Mouse (Mus musculus) cerebellum, postnatal 4 days (tissue): ENCODE measurements around the gene Olfr315.
"Not testable (repeated sequence)": the region's sequence is repeated elsewhere in the genome, so short reads cannot be mapped to it uniquely, and the experiment has no call there.

ENCODE experiments used
- DNase-seq, 2 experiments: peaks; one replicate each; pipeline ENCODE4 v3.0.0; 2022; ENCODE audit warnings: low spot score in 2 of 2, mixed read lengths in 1 of 2

Olfr315 gene

GRCm38 (mm10) chr11:58815676-58816075 is 42.7 kb downstream of the Olfr315 start:
- no peak for DNase-seq

- not testable (repeated sequence) for DNase-seq
Measured at GRCm38 (mm10) chr11:58828937-58829336, 55.9 kb downstream of the Olfr315 start, which contains the start of gene Olfr312. Gene Olfr312, plus strand, starts transcription at chr11:58829237.

- no peak for DNase-seq
Measured at GRCm38 (mm10) chr11:58829764-58830163, 56.8 kb downstream of the Olfr315 start.
